Mouse (Mus musculus): ENCODE data around the gene Gm10283.

- TF ChIP-seq CTCF (conservative IDR thresholded peaks at IDR 0.05; ENCODE audit: insufficient read depth, insufficient read length, low read depth, low read length): no peak
- TF ChIP-seq POLR2A (IDR thresholded peaks at IDR 0.05; ENCODE audit: low read depth, low read length): no peak
Measured at GRCm38 (mm10) chr8:60492471-60492870, 10.5 kb downstream of the Gm10283 start.
